Mouse (Mus musculus) heart, embryonic 15.5 days (tissue): ENCODE measurements around the gene Tpm1. TPM values are rescaled to one million over a fixed set of nuclear protein-coding genes. Genes with fewer than 3 reads are reported as not detected.
A peak's percentile ranks its signal among the peaks of the same experiment; 100 is the strongest.

Experiments used
- ATAC-seq: fragments of 200-750 bp; cut with Nextera tagmentation; replicated peaks from 2 replicates; pipeline ENCODE4 v1.8.0; 2017; ENCODE audit warnings: low read depth, moderate TSS enrichment; ENCODE audit not compliant: insufficient number of reproducible peaks, insufficient read depth, low FRiP score
- H3K27ac ChIP-seq: fragments of 300-500 bp; sonication (generic); 2 replicates; pipeline ENCODE4 v1.5.1; 2015; ENCODE audit warnings: mild to moderate bottlenecking, inconsistent platforms
- H3K27me3 ChIP-seq: fragments of 300-500 bp; sonication (generic); 2 replicates; pipeline ENCODE4 v1.6.1; 2015; ENCODE audit warnings: inconsistent platforms
- H3K36me3 ChIP-seq: fragments of 300-500 bp; sonication (generic); 2 replicates; pipeline ENCODE4 v1.6.1; 2015; ENCODE audit warnings: mild to moderate bottlenecking, inconsistent platforms
- H3K4me1 ChIP-seq: fragments of 300-500 bp; sonication (generic); replicated peaks from 2 replicates; pipeline ENCODE4 v1.6.1; 2015; ENCODE audit warnings: inconsistent platforms
- H3K4me2 ChIP-seq: fragments of 300-500 bp; sonication (generic); 2 replicates; pipeline ENCODE4 v1.6.1; 2015; ENCODE audit warnings: inconsistent platforms, mild to moderate bottlenecking, moderate library complexity
- H3K4me3 ChIP-seq: fragments of 300-500 bp; sonication (generic); 2 replicates; pipeline ENCODE4 v1.5.1; 2015; ENCODE audit warnings: mild to moderate bottlenecking, inconsistent platforms
- H3K9ac ChIP-seq: fragments of 300-500 bp; sonication (generic); 2 replicates; pipeline ENCODE4 v1.6.1; 2015; ENCODE audit warnings: mild to moderate bottlenecking, inconsistent platforms
- H3K9me3 ChIP-seq: fragments of 300-500 bp; sonication (generic); replicated peaks from 2 replicates; pipeline ENCODE4 v1.6.1; 2016; ENCODE audit warnings: inconsistent platforms
- WGBS: fragments of 180-500 bp; shearing (Covaris S2); methylation state at CpG from one replicate; pipeline ENCODE4 v1.1.7; 2015; ENCODE audit warnings: mixed read lengths; 5-methylcytosine and 5-hydroxymethylcytosine counted together
- polyA plus RNA-seq: library from polyadenylated mRNA; unstranded; fragments of >200 nt; fragmentation: Nextera tagmentation; extraction: Ambion mirVana; gene quantifications from 2 replicates; pipeline ENCODE4 v1.2.1, GENCODE M21; 2015

Tpm1 gene
- polyA plus RNA-seq, 1 experiment from 2014 or later = 5,392 TPM

DNA sequence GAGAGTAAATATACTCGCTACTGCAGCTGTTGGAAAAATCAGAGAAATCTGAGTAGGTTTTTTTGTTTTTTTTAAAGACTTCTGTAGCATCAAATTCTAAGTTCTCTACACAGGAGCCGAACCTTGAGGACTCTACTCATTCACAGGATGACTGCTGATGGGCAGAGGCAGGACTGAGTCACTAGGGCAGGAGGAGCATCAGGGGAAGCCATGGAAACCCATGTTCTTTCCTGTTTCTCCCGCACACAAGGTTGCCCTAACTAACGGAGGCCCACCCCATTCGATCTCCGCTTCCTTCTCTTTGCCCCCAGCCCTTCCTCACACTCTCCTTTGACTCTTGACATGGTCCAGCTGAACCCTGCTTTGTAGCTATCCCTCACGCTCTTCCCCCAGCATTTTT, 10.5 kb downstream of the Tpm1 start:
- Histone ChIP-seq H3K9ac (no peak overlapping the region), H3K4me1 (peaks cover 58% of the 10 kb centered on the region), H3K27ac (peak overlapping the region; percentile 25; the same call in 1 of the 2 replicates), H3K4me2 (no peak overlapping the region), H3K9me3 (no peaks in the 10 kb centered on the region), H3K36me3 (peaks cover 52% of the 10 kb centered on the region), H3K4me3 (no peak overlapping the region), H3K27me3 (no peaks in the 10 kb centered on the region)
- no peak for ATAC-seq
- WGBS = 78% methylated on average over 7 of the region's 7 CpGs

DNA sequence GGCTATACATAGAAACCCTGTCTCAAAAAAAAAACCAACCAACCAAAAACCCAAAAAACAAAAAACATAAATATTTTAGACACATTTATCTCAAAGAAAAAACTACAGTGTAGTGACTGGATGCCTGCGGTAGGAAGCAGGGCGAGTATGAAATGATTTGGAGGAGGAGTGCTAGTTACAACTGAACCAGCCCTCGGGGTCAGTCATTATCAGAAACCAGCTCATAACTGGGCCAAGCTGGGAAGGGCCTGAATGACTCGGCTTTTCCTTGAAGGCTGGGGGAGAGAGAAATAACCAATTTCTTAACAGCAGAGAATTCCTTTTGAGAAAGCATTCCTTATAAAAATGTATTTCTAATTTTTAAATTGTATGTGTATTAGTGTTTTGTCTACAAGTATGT, 11.5 kb downstream of the Tpm1 start:
- Histone ChIP-seq H3K9ac (no peak overlapping the region), H3K4me3 (no peak overlapping the region), H3K27me3 (no peaks in the 10 kb centered on the region), H3K36me3 (peaks cover 62% of the 10 kb centered on the region), H3K4me1 (peaks cover 62% of the 10 kb centered on the region), H3K27ac (peak overlapping the region; percentile 70), H3K9me3 (no peaks in the 10 kb centered on the region), H3K4me2 (no peak overlapping the region)
- ATAC-seq = no peak
- WGBS = 66% methylated on average over 4 of the region's 4 CpGs

DNA sequence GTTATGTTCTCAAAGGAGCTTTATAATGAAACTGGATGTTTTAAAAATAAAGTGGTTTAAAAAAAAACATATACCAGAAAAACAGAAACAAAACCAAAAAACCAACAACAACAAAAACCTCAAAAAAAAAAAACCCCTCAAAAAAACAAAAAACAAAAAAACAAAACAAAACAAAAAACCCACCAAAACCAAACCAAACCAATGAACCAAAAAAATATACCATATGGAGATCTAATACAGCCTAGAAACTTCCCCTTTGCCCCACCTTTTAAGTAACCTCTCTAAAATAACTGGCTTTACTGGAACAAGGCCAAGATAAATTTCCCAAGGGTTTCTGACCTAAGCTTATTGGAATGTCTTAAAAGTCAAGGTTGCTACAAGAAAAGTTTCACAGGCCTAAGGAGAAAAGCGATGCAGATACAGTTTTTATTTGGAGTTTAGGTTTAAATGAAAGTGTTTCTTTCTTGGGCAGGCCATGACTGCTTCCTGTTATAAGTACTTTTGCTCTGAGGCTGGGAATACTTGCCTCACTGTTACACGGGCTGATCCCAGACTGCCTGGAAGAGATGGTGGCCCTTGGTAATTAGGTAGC, 12.6 kb downstream of the Tpm1 start:
- Histone ChIP-seq H3K27ac (peak overlapping the region; percentile 70), H3K27me3 (no peaks in the 10 kb centered on the region), H3K9ac (no peak overlapping the region), H3K4me1 (peaks cover 52% of the 10 kb centered on the region), H3K9me3 (no peaks in the 10 kb centered on the region), H3K36me3 (peaks cover 73% of the 10 kb centered on the region), H3K4me2 (no peak overlapping the region), H3K4me3 (no peak overlapping the region)
- WGBS = 40% methylated on average over 2 of the region's 2 CpGs
- ATAC-seq = no peak

- Histone ChIP-seq H3K9me3 (no peaks in the 10 kb centered on the region), H3K4me2 (no peak overlapping the region), H3K36me3 (peaks cover 78% of the 10 kb centered on the region), H3K4me1 (peaks cover 46% of the 10 kb centered on the region), H3K4me3 (no peak overlapping the region), H3K27me3 (no peaks in the 10 kb centered on the region), H3K9ac (no peak overlapping the region), H3K27ac (peak overlapping the region; percentile 54)
- 68% methylated on average over 12 of the region's 12 CpGs for WGBS
- no peak for ATAC-seq
Observed at GRCm38 (mm10) chr9:67035957-67036451, 13.2 kb downstream of the Tpm1 start.

GRCm38 (mm10) chr9:67034677-67035076, 14.5 kb downstream of the Tpm1 start:
- H3K9ac ChIP-seq = no peak overlapping the region
- peaks cover 33% of the 10 kb centered on the region for H3K4me1 ChIP-seq
- no peaks in the 10 kb centered on the region for H3K9me3 ChIP-seq
- H3K27me3 ChIP-seq = no peaks in the 10 kb centered on the region
- H3K4me3 ChIP-seq = no peak overlapping the region
- ATAC-seq = no peak
- no peak overlapping the region for H3K4me2 ChIP-seq
- 85% methylated on average over 4 of the region's 4 CpGs for WGBS
- no peak overlapping the region for H3K27ac ChIP-seq
- H3K36me3 ChIP-seq = peaks cover 89% of the 10 kb centered on the region

- Histone ChIP-seq H3K4me1 (peaks cover 32% of the 10 kb centered on the region), H3K27ac (peak overlapping the region; percentile 3; the same call in 1 of the 2 replicates)
Observed at GRCm38 (mm10) chr9:67033016-67033415, 16.2 kb downstream of the Tpm1 start.

GRCm38 (mm10) chr9:67032611-67033010, 16.6 kb downstream of the Tpm1 start:
- Histone ChIP-seq H3K36me3 (peaks cover 95% of the 10 kb centered on the region), H3K27ac (peak overlapping the region; percentile 3; the same call in 1 of the 2 replicates), H3K27me3 (no peaks in the 10 kb centered on the region), H3K4me2 (no peak overlapping the region), H3K4me3 (no peak overlapping the region), H3K9ac (no peak overlapping the region), H3K4me1 (peaks cover 30% of the 10 kb centered on the region), H3K9me3 (no peaks in the 10 kb centered on the region)
- no peak for ATAC-seq
- 82% methylated on average over 15 of the region's 15 CpGs for WGBS

More at GRCm38 (mm10) chr9:67033016-67033415, 16.2 kb downstream of the Tpm1 start:
- Histone ChIP-seq H3K36me3 (peaks cover 97% of the 10 kb centered on the region), H3K9ac (no peak overlapping the region), H3K27me3 (no peaks in the 10 kb centered on the region), H3K9me3 (no peaks in the 10 kb centered on the region), H3K4me3 (no peak overlapping the region), H3K4me2 (no peak overlapping the region)
- no peak for ATAC-seq
- WGBS = 75% methylated on average over 10 of the region's 10 CpGs

DNA sequence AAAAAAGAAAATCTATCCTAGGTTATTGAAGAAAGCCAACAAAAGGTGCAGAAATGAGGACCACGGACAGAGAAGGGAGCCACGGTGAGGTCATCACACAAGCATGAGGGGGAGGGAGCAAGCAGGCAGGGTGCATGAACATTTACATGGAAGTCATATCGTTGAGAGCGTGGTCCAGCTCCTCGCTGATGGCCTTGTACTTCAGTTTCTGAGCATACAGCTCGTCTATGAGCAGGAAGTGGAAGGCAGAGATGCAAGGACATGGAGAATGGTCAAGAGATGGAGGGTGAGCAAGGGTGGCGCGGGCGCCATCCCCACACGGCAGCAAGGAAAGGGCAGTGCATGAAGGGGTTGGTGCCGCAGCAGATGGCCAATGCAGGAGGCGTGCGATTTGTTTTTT, 19.7 kb downstream of the Tpm1 start:
- 71% methylated on average over 13 of the region's 13 CpGs for WGBS
- H3K27ac ChIP-seq = peak overlapping the region; percentile 8; the same call in 1 of the 2 replicates
- H3K4me3 ChIP-seq = no peak overlapping the region
- H3K9ac ChIP-seq = no peak overlapping the region
- H3K4me1 ChIP-seq = peaks cover 30% of the 10 kb centered on the region
- no peaks in the 10 kb centered on the region for H3K27me3 ChIP-seq
- no peak for ATAC-seq
- no peaks in the 10 kb centered on the region for H3K9me3 ChIP-seq
- H3K4me2 ChIP-seq = no peak overlapping the region
- peaks cover 85% of the 10 kb centered on the region for H3K36me3 ChIP-seq

DNA sequence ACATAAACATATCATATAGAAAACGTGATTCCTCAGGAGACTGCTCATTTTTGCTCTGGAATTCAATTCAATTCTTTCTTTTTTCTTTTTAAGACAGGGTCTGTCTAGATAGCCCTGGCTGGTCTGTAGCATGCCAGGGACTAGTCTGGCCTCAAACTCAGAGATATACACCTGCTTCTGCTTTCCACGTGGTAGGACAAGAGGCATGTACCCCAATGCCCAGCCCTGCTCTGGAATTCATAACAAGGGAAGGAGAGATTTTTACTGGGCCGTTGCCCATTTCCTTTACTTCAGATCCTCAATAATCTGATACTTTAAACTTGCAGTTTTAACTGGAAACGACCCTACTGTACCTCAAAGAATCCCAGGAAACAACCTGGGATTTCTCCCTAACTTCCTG, 20.3 kb downstream of the Tpm1 start:
- ATAC-seq = no peak
- H3K36me3 ChIP-seq = peaks cover 79% of the 10 kb centered on the region
- 58% methylated on average over 4 of the region's 4 CpGs for WGBS
- peaks cover 32% of the 10 kb centered on the region for H3K4me1 ChIP-seq
- H3K27me3 ChIP-seq = no peaks in the 10 kb centered on the region
- no peak overlapping the region for H3K4me3 ChIP-seq
- no peak overlapping the region for H3K9ac ChIP-seq
- H3K27ac ChIP-seq = peak overlapping the region; percentile 8; the same call in 1 of the 2 replicates
- no peaks in the 10 kb centered on the region for H3K9me3 ChIP-seq
- no peak overlapping the region for H3K4me2 ChIP-seq

- ATAC-seq = no peak
- no peaks in the 10 kb centered on the region for H3K27me3 ChIP-seq
- WGBS = 74% methylated on average over 12 of the region's 12 CpGs
- no peak overlapping the region for H3K9ac ChIP-seq
- H3K36me3 ChIP-seq = peaks cover 78% of the 10 kb centered on the region
- H3K4me1 ChIP-seq = peaks cover 28% of the 10 kb centered on the region
- no peak overlapping the region for H3K4me2 ChIP-seq
- no peak overlapping the region for H3K27ac ChIP-seq
- no peak overlapping the region for H3K4me3 ChIP-seq
- no peaks in the 10 kb centered on the region for H3K9me3 ChIP-seq
Observed at GRCm38 (mm10) chr9:67028133-67028724, 21.0 kb downstream of the Tpm1 start.

DNA sequence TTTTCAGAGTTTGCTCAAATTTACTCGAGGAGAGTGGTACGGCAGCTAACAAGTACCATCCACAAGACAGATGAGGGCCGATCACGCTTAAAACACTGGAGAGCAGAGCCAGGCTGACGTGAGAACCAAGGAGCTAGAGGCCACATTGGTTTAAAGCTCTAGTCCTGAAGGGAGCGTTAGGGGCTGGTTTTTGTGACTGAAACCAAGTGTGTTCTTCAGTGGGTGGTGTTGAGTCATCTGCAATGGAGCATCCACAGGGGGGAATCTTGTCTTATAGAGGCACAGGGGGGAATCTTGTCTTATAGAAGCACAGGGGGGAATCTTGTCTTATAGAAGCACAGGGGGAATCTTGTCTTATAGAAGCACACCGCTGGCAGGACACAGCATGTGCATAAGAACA, 22.3 kb downstream of the Tpm1 start:
- H3K9me3 ChIP-seq = no peaks in the 10 kb centered on the region
- 0 out of 2 replicates have a peak overlapping the region, but pooled peaks have one; percentile 2 for H3K27ac ChIP-seq
- H3K4me3 ChIP-seq = no peak overlapping the region
- no peak overlapping the region for H3K4me2 ChIP-seq
- H3K9ac ChIP-seq = no peak overlapping the region
- ATAC-seq = no peak
- peaks cover 75% of the 10 kb centered on the region for H3K36me3 ChIP-seq
- H3K27me3 ChIP-seq = no peaks in the 10 kb centered on the region
- 80% methylated on average over 7 of the region's 7 CpGs for WGBS
- peaks cover 27% of the 10 kb centered on the region for H3K4me1 ChIP-seq

DNA sequence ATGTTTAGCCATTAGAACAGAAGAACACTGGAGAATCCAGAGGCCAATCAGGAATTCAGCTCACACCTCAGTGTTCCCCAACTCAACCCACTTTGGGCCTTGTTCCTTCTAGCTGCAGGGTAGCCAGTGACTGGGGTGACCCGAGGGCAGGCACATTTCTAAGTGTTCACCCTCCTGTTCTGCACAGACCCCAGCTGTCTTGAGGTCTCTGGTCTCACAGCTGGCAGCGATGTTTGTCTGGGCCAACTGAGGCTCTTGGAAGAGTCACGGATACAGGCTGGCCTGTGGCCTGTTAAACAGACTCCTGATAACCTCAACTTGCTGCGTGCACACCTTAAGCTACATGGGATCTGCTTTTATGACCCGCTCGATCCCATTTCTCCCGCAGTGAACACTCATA, 23.1 kb downstream of the Tpm1 start:
- Histone ChIP-seq H3K4me2 (no peak overlapping the region), H3K9ac (no peak overlapping the region), H3K9me3 (no peaks in the 10 kb centered on the region), H3K4me1 (peaks cover 27% of the 10 kb centered on the region), H3K27ac (peak overlapping the region; percentile 44), H3K4me3 (no peak overlapping the region), H3K36me3 (peaks cover 67% of the 10 kb centered on the region), H3K27me3 (no peaks in the 10 kb centered on the region)
- 82% methylated on average over 7 of the region's 7 CpGs for WGBS
- ATAC-seq = no peak
